Mouse (Mus musculus): ENCODE data around the gene Rps7.

Rps7 gene

GRCm38 (mm10) chr12:28621451-28622166 lies 14.1 kb downstream of the Rps7 start:
- DNase-seq (ENCODE audit: extremely low read depth, insufficient read length, low spot score): no peak

- no peak for DNase-seq (ENCODE audit: extremely low read depth, insufficient read length, low spot score)
Observed at GRCm38 (mm10) chr12:28617297-28617696, 18.5 kb downstream of the Rps7 start.

- DNase-seq (ENCODE audit: extremely low read depth, insufficient read length, low spot score): no peak
Observed at GRCm38 (mm10) chr12:28614401-28614800, 21.4 kb downstream of the Rps7 start.

- DNase-seq (ENCODE audit: extremely low read depth, insufficient read length, low spot score): no peak
Observed at GRCm38 (mm10) chr12:28612391-28612790, 23.4 kb downstream of the Rps7 start.

GRCm38 (mm10) chr12:28607546-28608305 lies 28.0 kb downstream of the Rps7 start:
- no peak for DNase-seq (ENCODE audit: extremely low read depth, insufficient read length, low spot score)

DNA sequence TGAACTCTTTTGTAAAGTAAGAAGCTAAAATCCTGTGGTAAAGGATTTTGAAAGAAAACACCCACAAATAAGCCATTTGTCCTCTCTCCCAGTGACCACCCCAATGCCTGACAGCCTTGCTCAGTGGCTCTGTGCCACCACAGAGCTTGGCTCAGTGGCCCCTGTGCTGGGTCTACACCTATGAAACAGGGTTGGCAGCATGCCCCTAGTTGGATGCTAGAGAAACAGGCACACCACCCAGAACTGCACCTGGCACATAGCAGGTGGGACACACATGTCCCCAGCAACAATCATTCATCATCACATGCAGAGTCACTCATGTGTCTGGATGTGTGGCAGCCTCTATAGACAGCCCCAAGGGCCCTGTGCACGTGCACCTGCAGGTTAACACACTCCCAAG lies 32.3 kb downstream of the Rps7 start:
- no peak for DNase-seq (ENCODE audit: extremely low read depth, insufficient read length, low spot score)

GRCm38 (mm10) chr12:28602259-28602658 lies 33.5 kb downstream of the Rps7 start:
- no peak for DNase-seq (ENCODE audit: extremely low read depth, insufficient read length, low spot score)

DNA sequence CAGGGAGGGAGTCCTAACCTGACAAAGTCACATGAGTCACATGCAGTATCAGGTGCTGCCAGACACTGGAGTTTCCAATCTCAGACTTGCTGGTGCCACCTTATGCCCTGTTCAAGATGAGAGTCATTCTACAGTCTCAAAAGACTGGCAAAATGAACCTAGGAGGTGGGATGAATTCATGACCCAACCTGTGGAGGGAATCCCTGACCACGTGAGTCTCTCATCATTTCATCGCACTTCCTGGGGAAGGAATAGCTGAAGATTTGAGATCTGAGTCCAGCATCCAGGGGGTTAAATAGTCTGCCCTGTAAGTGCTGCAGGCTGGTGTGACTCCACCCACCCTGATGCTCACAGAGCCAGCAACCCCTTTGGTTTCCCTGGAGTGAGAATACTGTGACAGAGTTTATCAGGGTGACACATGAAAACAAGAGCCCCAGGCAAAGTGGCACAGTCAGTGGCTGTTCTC lies 37.2 kb downstream of the Rps7 start:
- no peak for DNase-seq (ENCODE audit: extremely low read depth, insufficient read length, low spot score)

- no peak for DNase-seq (ENCODE audit: extremely low read depth, insufficient read length, low spot score)
Observed at GRCm38 (mm10) chr12:28598110-28598509, 37.6 kb downstream of the Rps7 start.

GRCm38 (mm10) chr12:28597699-28598098 lies 38.1 kb downstream of the Rps7 start:
- no peak for DNase-seq (ENCODE audit: extremely low read depth, insufficient read length, low spot score)

GRCm38 (mm10) chr12:28596851-28597250 lies 38.9 kb downstream of the Rps7 start:
- no peak for DNase-seq (ENCODE audit: extremely low read depth, insufficient read length, low spot score)

DNA sequence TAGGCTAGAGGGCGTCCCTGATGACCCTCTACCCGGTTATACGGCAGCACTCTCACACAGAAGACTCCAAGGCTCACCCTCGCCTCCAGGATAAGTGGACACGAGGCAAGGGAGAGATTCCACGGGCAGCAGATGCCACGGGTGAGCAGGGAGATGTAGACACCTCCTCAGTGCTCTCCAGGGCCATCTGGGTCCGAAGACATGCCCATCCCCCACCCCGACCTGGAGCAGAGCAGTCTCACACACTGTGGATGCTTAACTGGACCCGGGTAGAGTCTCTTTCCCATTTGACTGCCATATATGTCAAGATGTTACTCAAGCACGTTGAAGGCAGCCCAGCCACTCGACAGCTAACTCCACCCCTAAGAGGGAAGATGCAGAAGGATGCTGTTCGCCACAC lies 45.3 kb downstream of the Rps7 start:
- no peak for DNase-seq (ENCODE audit: extremely low read depth, insufficient read length, low spot score)

DNA sequence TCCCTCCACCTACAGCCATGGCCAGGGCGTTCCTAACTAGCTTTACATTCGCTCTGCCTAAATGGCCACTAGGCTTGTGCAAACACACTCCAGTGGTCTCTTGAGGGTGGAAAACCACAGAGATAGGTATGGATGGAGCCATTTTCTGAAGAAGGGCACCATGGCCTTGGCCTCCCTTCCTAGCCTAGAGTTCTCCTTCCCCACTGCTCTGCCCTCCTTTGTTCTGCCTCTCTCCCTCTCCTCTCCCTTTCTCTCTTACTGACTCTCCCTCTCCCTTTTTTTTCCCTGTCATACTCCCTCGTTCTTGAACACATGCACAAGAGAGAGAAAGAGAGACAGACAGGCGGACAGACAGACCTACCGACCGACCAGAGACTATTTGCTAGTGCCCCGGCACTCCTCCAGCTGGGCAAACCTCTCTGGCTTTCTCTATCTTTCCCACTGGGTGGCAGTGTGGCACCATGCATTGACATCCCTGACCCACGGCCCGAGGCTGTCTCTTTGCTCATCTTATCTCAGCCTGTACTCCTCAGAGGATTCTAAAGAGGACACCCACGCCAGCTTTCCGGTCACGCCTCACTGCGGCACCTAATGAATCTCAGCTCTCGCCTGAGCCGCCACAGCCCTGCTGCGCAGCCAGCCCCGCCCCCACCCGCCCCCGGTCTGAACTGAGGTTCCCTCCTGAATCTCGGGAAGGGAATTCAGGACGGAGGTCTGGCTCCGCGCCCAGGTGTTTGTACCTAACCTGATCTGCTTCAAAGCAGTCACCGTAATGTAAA lies 46.5 kb downstream of the Rps7 start:
- peak; percentile 53 for DNase-seq (ENCODE audit: extremely low read depth, insufficient read length, low spot score)

DNA sequence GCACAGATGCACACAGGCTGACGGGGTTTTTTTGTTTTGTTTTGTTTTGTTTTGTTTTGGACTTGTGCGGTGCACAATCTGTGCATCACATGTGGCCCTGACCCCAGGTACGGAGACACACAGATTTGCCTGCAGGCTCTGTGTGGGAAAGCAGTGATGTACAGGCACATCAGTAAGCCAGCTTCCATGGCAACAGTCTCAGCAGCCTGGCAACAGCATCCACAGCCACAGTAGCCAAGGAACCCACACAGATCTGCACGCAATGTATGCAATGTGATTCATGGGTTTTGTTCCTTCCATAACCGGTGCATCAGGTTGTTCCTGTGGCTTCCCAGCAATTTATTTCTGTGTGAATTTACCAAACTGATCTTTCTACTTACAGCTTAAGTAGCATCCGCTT lies 47.8 kb downstream of the Rps7 start:
- no peak for DNase-seq (ENCODE audit: extremely low read depth, insufficient read length, low spot score)

GRCm38 (mm10) chr12:28584036-28584435 lies 51.7 kb downstream of the Rps7 start:
- no peak for DNase-seq (ENCODE audit: extremely low read depth, insufficient read length, low spot score)

DNA sequence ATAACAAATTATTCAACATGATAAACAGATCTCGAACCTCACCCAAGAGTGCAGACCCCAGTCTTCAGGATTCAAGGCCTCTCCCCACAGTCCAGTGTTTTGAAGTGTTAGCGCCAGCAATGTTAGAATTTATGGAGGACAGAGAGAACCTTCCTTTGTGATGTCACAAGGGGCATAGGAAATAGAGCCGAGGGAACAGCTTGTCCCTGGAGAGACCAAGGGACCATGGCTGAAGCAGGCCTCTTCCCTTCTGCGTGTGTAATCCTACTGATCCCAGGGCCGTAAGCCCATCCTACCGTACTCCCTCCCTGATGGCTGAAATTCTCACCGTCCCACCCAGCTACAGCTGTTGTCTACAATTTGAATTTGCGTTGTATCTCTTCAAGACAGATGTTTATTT lies 53.3 kb downstream of the Rps7 start, which contains the start of gene Allc:
Gene Allc (minus strand): TSS at position 101 of the 400 bp plus-strand sequence.
- no peak for DNase-seq (ENCODE audit: extremely low read depth, insufficient read length, low spot score)

Data from 3134 (cell line).